Mouse (Mus musculus): ENCODE results near the gene Rhno1.
"Not testable (repeated sequence)": the region's sequence is repeated elsewhere in the genome, so short reads cannot be mapped to it uniquely, and the experiment has no call there.

The Rhno1 gene

GRCm38 (mm10) chr6:128362381-128363006 lies at the start of gene Rhno1, which contains the start of gene Foxm1:
Rhno1 (minus strand) TSS chr6:128362911.
Foxm1 (plus strand) TSS chr6:128362967.
- DNase-seq (ENCODE audit: low read depth, low spot score): peak; percentile 66

GRCm38 (mm10) chr6:128411115-128411514 lies 48.4 kb upstream of the Rhno1 start:
- peak; percentile 43 for DNase-seq (ENCODE audit: low read depth, low spot score)

DNA sequence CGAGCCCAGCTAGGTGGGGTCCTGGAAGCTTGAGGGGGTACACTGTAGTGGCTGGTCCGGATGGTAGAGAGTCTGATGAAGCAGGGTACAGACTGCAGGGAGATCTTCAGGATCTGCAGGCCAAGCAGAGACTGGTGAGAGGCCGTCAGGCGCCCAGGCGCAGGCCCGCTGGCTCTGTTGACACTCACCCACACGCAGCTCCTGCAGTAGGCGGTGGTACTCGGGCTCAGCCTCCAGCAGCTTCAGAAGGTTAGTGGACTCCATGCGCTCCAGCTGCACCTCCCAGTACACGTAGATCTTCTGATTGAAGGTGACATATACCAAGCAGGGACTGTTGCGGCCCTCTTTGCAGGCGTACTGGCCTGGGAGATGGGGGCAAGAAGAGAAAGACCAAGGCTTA lies 47.6 kb upstream of the Rhno1 start:
- DNase-seq (ENCODE audit: low read depth, low spot score): no peak

- no peak for DNase-seq (ENCODE audit: low read depth, low spot score)
Observed at GRCm38 (mm10) chr6:128408544-128409125, 45.9 kb upstream of the Rhno1 start.

- no peak for DNase-seq (ENCODE audit: low read depth, low spot score)
Observed at GRCm38 (mm10) chr6:128404708-128405107, 42.0 kb upstream of the Rhno1 start.

DNA sequence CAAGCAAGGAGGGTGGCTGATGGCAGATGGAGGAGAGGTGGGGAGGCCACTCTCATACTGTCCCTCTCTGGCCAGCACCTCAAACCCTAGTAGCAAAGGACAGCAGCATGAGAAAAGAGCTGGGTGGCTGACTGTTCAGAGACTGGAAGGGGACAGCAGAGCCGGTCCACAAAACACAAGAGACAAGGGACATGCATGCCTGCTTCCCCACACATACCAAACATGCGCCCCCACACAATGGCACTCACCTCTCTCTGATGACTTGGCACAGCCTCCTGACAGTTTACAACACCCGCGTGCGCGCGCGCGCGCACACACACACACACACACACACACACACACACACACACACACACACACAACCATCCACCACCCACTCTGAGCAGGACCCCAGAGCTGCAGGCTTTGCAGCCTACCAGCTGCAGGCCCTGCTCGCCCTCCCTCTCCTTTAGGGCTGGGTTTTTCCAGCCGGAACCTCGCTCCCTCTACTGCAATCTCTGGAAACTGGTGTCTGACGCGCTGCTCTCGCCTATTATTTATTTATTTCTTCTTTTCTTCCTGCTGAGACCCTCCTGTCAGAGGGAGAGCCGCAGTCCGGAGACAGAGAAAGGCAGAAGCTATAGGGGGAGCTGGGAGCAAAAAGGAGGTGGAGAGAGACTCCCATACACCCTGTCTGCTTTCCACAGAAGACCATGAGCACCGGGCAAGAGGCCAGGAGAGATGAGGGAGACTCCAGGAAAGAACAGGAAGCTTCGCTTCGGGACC lies 36.9 kb upstream of the Rhno1 start:
- DNase-seq (ENCODE audit: low read depth, low spot score): no peak

DNA sequence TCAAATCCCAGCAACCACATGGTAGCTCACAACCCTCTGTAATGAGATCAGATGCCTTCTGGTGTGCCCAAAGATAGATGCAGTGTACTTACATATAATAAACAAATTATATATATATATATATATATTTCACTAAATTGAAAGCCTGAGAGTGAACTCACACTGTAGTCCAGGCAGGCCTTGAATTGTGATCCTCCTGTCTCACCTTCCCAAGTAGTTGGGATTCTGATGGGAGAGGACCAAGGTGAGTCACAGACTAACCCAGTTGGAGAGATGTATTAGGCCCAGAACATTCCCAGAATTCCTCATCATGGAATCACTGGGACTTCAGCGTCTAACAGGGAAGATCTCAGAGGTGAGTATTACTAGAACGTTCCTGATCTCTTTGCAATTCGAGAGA lies 36.3 kb upstream of the Rhno1 start, which contains the start of gene Nrip2:
Nrip2 (plus strand) TSS at position 301 of the 400 bp plus-strand sequence.
- DNase-seq (ENCODE audit: low read depth, low spot score): no peak

GRCm38 (mm10) chr6:128397574-128398261 lies 35.0 kb upstream of the Rhno1 start:
- DNase-seq (ENCODE audit: low read depth, low spot score): no peak

- DNase-seq (ENCODE audit: low read depth, low spot score): no peak
Observed at GRCm38 (mm10) chr6:128390683-128391082, 28.0 kb upstream of the Rhno1 start.

- DNase-seq (ENCODE audit: low read depth, low spot score): no peak
Observed at GRCm38 (mm10) chr6:128389185-128389584, 26.5 kb upstream of the Rhno1 start.

DNA sequence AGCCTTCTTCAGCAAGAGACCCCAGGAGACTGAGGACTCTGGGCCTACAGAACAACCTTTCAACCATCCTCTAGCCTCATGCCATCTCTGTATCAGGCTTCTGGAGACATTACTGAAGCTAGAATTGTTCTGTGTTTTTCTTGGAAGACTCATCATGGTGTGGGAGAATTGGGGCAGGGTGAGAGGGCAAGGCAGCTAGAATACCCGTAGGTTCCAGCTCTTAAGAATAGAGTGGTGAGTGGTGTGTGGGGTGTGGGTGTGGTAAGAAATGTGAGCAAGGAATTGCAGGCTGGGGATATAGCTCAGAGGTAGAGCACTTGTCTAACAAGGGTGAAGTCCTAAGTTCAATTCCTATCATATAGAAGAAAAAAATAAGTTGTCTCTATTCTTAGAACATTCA lies 22.3 kb upstream of the Rhno1 start:
- DNase-seq (ENCODE audit: low read depth, low spot score): no peak

DNA sequence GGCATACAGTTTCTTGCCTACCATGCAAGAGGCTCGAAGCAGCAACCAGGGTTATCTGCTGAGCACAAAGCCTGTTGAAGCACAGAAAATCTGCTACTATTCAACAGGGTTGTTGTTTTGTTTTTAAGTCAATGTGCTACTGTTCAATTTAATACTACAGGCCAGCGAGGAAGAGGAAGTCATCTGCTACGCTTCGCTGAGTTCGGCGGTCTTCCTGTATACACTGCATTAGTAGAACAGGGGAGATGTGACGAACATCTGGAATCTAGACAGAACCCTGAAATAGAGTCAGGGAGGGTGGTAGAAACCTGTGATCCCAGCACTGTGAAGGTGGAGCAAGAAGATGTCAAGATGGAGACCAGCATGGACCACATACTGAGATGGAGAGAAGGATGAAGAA lies 21.0 kb upstream of the Rhno1 start:
- DNase-seq (ENCODE audit: low read depth, low spot score): no peak

DNA sequence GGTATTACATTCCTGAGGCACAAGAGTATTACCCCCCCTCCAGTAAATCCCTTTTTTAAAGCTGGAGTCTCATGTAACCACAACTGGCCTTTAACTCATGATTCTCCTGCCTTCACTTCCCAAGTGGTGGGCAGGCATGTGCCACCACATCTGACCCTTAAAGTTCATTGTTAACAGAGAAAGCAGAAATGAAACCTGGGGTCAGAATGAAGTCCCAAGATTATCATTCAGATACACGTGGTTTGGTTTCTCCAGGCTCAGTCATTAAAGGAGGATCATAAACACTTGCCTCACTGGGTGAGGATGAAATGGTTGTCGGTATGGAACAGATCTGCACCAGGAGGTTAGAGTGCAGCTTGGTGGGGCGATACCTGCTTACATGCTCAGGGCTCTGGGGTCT lies 18.5 kb upstream of the Rhno1 start:
- DNase-seq (ENCODE audit: low read depth, low spot score): no peak

GRCm38 (mm10) chr6:128380594-128381167 lies 18.0 kb upstream of the Rhno1 start:
- not testable (repeated sequence) for DNase-seq (ENCODE audit: low read depth, low spot score)

- DNase-seq (ENCODE audit: low read depth, low spot score): no peak
Observed at GRCm38 (mm10) chr6:128379636-128380035, 16.9 kb upstream of the Rhno1 start.

- no peak for DNase-seq (ENCODE audit: low read depth, low spot score)
Observed at GRCm38 (mm10) chr6:128376371-128377085, 13.8 kb upstream of the Rhno1 start.

GRCm38 (mm10) chr6:128375192-128375591 lies 12.5 kb upstream of the Rhno1 start, which contains the start of the genes Tex52 and Gm44596:
Tex52 (plus strand) TSS chr6:128375456.
Gm44596 (plus strand) TSS chr6:128375503.
- peak; percentile 23 for DNase-seq (ENCODE audit: low read depth, low spot score)

DNA sequence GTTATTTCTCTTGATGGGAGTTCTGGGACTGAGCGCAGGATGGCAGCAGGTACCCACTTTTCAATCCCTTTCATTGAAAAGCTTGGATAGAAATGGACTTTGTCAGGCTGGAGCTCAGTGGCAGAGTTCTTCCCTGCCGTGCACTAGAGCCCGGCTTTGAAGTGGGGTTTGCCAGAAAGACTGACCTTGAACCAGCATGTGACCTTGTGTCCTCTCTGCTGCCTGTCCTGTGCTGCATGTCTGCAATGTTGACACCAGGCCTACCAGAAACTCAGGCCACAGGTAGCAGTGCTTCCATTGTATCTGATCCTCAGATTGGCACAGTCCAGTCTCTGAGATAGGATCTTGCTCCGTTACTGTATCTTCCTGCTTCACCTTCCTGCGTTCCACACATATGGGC lies 7.3 kb upstream of the Rhno1 start:
- no peak for DNase-seq (ENCODE audit: low read depth, low spot score)

GRCm38 (mm10) chr6:128366466-128366865 lies 3.8 kb upstream of the Rhno1 start:
- DNase-seq (ENCODE audit: low read depth, low spot score): no peak

- DNase-seq (ENCODE audit: low read depth, low spot score): no peak
Observed at GRCm38 (mm10) chr6:128364721-128365120, 2.0 kb upstream of the Rhno1 start.
